Mouse (Mus musculus): ENCODE measurements around the gene Ripor2.

- no peak for TF ChIP-seq CTCF (IDR thresholded peaks at IDR 0.05; ENCODE audit: insufficient read depth, low read depth, low read length)
- no peak for TF ChIP-seq POLR2A (IDR thresholded peaks at IDR 0.05; ENCODE audit: insufficient read depth, low read depth, low read length)
Observed at GRCm38 (mm10) chr13:24625071-24625470, 43.1 kb downstream of the Ripor2 start.
